Mouse (Mus musculus) limb, embryonic 12.5 days (tissue): ENCODE results near the gene Tlr5. TPM values are rescaled to one million over a fixed set of nuclear protein-coding genes. Genes with fewer than 3 reads are reported as not detected.

Experiments
- ATAC-seq: fragments of 200-750 bp; cut with Nextera tagmentation; 2 replicates; pipeline ENCODE4 v1.8.0; 2017; ENCODE audit warnings: low read depth, moderate TSS enrichment; ENCODE audit not compliant: insufficient number of reproducible peaks, insufficient read depth, low FRiP score, low TSS enrichment
- H3K27ac ChIP-seq: fragments of 300-500 bp; sonication (generic); 2 replicates; pipeline ENCODE4 v1.5.1; 2016; ENCODE audit warnings: mild to moderate bottlenecking, moderate library complexity
- H3K27me3 ChIP-seq: fragments of 300-500 bp; sonication (generic); 2 replicates; pipeline ENCODE4 v1.6.1; 2016; ENCODE audit warnings: mild to moderate bottlenecking, moderate library complexity
- H3K36me3 ChIP-seq: fragments of 300-500 bp; sonication (generic); 2 replicates; pipeline ENCODE4 v1.6.1; 2016; ENCODE audit warnings: mild to moderate bottlenecking, moderate library complexity
- H3K4me1 ChIP-seq: fragments of 300-500 bp; sonication (generic); replicated peaks from 2 replicates; pipeline ENCODE4 v1.6.1; 2016
- H3K4me2 ChIP-seq: fragments of 300-500 bp; sonication (generic); 2 replicates; pipeline ENCODE4 v1.6.1; 2016; ENCODE audit warnings: mild to moderate bottlenecking, moderate library complexity
- H3K4me3 ChIP-seq: fragments of 300-500 bp; sonication (generic); replicated peaks from 2 replicates; pipeline ENCODE4 v1.5.1; 2016; ENCODE audit warnings: mild to moderate bottlenecking
- H3K9ac ChIP-seq: fragments of 300-500 bp; sonication (generic); replicated peaks from 2 replicates; pipeline ENCODE4 v1.6.1; 2016; ENCODE audit warnings: mild to moderate bottlenecking, moderate library complexity
- H3K9me3 ChIP-seq: fragments of 300-500 bp; sonication (generic); 2 replicates; pipeline ENCODE4 v1.6.1; 2016; ENCODE audit warnings: mild to moderate bottlenecking, moderate library complexity
- WGBS: fragments of 180-500 bp; shearing (Covaris S2); methylation state at CpG from one replicate; pipeline ENCODE4 v1.1.7; 2016; 5-methylcytosine and 5-hydroxymethylcytosine counted together
- polyA plus RNA-seq: library from polyadenylated mRNA; unstranded; fragments of >200 nt; fragmentation: Nextera tagmentation; extraction: Ambion mirVana; gene quantifications from 2 replicates; pipeline ENCODE4 v1.2.1, GENCODE M21; 2016

Gene Tlr5
- polyA plus RNA-seq, 1 experiment from 2014 or later, result 0.50 TPM

DNA sequence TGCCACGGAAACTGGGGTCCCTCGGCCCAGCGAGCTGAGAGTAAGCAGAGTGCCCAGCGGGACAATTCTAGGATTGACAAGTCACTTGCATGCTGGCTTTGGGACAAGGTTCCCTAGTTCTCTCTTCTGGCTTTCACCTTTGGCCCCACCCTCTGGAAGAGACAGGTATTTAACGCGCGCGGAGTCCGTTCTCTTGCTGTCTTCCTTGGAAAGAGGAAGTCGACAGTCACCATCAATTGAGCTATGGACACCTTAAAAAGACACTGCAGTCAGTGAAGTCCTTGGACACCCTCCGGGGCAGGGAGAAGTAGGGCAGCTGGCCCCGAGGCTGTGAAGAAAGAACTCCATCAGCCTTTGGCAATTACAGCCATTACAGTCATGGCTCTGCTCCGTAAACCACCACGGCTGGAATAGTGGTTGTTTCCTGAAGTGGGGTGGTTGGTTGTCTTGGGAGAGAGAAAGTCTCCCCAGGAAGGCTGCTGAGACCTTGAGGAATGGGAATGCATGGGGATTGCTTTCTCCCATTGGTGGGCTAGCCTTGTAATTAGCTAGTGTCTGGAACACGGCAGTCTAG, 546 bp downstream of the Tlr5 start:
- 10% methylated on average over 15 of the region's 15 CpGs for WGBS
- H3K27me3 ChIP-seq, result peaks cover 12% of the 10 kb centered on the region
- no peaks in the 10 kb centered on the region for H3K36me3 ChIP-seq
- ATAC-seq, result no peak
- H3K9me3 ChIP-seq, result no peaks in the 10 kb centered on the region
- peak overlapping the region; percentile 80 for H3K4me2 ChIP-seq
- peak overlapping the region; percentile 49 for H3K4me3 ChIP-seq
- H3K4me1 ChIP-seq, result peaks cover 40% of the 10 kb centered on the region
- H3K27ac ChIP-seq, result peak overlapping the region; percentile 45; the same call in 1 of the 2 replicates
- peak overlapping the region; percentile 57 for H3K9ac ChIP-seq

DNA sequence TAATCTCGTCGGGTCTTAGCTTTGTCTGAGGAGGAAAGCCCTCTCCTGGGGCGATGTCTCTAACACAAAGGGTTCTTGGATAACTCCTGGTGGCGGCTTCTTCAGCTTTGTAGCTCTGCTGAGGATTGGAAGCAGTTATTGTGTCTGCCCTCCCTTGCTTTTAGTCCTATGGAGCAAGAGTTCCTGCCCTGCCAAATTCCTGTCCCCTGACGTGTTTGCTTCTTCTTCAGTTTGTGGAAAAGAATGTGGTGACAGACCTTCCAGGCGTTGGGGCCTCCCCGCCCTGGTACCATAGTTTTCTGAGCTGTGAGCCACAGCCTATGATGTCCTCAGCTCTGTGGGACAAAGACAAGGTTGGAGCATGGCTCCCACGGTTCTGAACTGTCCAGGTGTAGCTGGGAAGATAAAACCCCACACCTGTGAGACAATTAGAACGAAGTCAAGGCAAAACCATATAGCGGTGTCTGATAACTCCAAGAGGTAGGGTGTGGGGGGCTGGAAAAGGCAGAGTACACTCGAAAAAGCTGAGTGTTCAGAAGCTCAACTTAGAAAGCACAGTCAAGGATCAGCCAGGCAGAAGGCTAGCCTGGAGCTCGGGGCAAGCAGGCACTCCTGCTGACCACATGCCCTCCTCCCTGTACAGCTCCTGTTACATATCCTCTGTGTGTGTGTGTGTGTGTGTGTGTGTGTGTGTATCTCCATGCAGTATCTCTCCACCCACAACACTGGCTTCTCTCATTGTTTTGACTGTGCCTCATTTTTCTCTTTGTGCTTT, 1.8 kb downstream of the Tlr5 start:
- no peak overlapping the region for H3K9ac ChIP-seq
- peaks cover 40% of the 10 kb centered on the region for H3K4me1 ChIP-seq
- no peak for ATAC-seq
- H3K9me3 ChIP-seq, result no peaks in the 10 kb centered on the region
- no peak overlapping the region for H3K4me3 ChIP-seq
- 76% methylated on average over 12 of the region's 12 CpGs for WGBS
- no peak overlapping the region for H3K27ac ChIP-seq
- no peak overlapping the region for H3K4me2 ChIP-seq
- peaks cover 16% of the 10 kb centered on the region for H3K27me3 ChIP-seq
- H3K36me3 ChIP-seq, result no peaks in the 10 kb centered on the region

DNA sequence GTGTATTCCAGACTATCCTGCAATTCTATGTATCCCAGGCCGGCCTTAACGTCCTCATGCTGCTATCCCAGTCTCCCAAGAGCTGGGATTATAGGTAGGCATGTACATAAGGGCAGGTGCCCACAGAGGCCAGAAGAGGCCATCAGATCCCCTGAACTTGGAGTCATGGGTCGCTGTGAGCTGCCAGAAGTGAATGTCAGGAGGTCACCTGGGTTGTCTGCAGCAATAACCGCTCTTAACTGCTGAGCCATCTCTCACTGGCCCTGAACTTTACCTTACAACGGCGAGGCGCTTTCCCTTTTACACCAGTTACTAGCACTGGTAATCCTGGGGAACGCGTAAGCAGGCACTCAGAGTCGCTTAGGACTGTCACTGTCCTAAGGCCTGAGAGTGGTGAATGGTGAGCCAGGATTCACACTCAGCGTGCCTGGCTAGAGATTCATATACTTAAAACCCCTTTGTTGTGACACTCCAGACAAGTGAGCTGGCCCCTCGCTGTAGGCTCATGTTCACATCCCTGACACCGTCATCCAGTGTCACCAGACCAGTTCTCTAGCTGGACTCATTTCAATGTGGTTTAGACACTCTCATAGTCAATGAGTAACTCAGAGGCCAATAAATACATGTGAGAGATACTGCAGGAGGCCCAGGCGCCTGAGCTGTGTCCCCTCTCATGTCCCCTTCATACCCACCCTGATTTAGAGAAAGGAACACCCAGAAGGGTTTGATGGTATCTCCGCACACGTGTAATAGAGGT, 2.6 kb downstream of the Tlr5 start:
- H3K9ac ChIP-seq, result no peak overlapping the region
- H3K4me3 ChIP-seq, result no peak overlapping the region
- peaks cover 40% of the 10 kb centered on the region for H3K4me1 ChIP-seq
- no peaks in the 10 kb centered on the region for H3K9me3 ChIP-seq
- H3K36me3 ChIP-seq, result no peaks in the 10 kb centered on the region
- ATAC-seq, result no peak
- peaks cover 16% of the 10 kb centered on the region for H3K27me3 ChIP-seq
- 88% methylated on average over 16 of the region's 16 CpGs for WGBS
- H3K4me2 ChIP-seq, result no peak overlapping the region
- H3K27ac ChIP-seq, result no peak overlapping the region

DNA sequence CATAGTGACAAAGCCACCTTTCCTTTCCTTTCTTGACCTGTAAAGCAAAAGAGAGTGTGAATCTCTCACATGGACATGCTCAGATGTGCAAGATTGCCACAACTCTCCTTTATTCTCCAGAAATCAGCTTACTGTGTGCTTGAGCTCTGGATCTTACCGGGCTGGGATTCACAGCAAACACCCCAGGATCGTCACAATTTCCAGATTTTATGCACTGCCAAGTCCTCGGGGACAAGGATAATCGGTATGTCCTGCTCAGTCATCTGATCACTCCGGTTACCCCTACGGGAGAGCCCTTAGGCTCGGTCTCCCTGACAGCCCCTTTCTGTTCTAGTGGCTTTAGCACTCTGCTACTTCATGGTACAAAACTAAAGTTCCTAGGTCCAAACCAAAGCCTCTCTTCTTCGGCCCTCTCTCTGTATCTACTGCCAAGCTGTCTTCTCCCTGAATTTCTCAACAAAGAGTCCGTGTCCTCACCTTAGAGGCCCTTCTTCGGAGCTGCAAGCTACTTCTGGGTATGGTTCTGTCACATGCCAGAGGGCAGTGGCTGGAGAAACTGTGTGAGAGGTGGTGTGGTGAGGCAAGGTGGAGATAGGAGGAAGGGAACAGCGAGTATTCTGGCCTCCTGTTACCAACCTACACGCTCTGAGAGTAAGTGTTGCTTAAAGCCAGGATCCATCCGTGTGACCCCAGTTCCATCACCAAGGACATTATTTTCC, 3.4 kb downstream of the Tlr5 start:
- H3K9ac ChIP-seq, result no peak overlapping the region
- 80% methylated on average over 13 of the region's 13 CpGs for WGBS
- no peak for ATAC-seq
- H3K4me3 ChIP-seq, result no peak overlapping the region
- no peak overlapping the region for H3K27ac ChIP-seq
- peaks cover 16% of the 10 kb centered on the region for H3K27me3 ChIP-seq
- H3K36me3 ChIP-seq, result no peaks in the 10 kb centered on the region
- H3K4me1 ChIP-seq, result peaks cover 40% of the 10 kb centered on the region
- H3K4me2 ChIP-seq, result no peak overlapping the region
- no peaks in the 10 kb centered on the region for H3K9me3 ChIP-seq

DNA sequence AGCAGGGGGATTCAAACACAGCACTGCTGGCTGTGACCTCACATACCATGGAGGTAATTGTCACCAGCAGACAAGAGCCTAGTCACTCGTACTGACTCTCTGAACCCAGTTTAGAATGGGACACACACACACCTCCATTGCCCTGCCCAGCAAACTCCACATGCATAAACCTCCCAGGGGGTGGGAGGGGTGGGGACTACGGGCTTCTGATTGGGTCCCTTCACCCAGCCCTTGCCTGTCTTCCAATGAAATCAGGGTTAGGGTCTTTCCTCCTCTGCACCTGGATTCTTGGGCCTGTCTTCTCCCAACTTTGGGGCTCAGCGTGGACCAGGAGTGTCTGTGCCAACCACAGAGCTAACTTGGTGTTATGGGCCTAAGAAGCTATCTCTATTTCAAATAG, 4.2 kb downstream of the Tlr5 start:
- Histone ChIP-seq H3K36me3 (no peaks in the 10 kb centered on the region), H3K27me3 (peaks cover 14% of the 10 kb centered on the region), H3K4me1 (peaks cover 35% of the 10 kb centered on the region), H3K9ac (no peak overlapping the region), H3K9me3 (no peaks in the 10 kb centered on the region), H3K4me2 (peak overlapping the region; percentile 78), H3K4me3 (0 out of 2 replicates have a peak overlapping the region, but pooled peaks have one; percentile 39), H3K27ac (no peak overlapping the region)
- ATAC-seq, result no peak
- 35% methylated on average over 3 of the region's 3 CpGs for WGBS

DNA sequence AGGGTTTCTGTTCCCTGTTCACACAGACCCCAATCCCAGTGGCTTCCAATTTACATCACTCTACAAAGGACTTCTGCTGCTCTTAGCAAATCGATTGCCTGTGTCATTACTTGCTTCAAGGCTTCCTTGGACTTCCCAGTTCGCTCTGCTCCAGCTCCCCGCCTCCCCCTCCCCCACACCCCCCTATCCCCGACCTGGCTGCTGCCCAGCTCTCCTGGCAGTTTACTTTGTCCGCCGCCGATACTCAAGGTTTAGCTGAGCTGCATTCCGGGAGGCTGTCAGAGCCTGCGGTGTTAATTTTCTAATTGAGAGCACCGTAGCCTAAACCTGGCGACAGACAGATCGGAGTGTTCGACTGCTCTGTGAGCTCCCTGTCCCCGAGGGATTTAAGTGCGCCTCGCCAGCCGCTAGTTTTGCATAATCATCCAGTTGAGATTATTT, 4.7 kb downstream of the Tlr5 start:
- Histone ChIP-seq H3K36me3 (no peaks in the 10 kb centered on the region), H3K27ac (0 out of 2 replicates have a peak overlapping the region, but pooled peaks have one; percentile 13), H3K27me3 (peaks cover 14% of the 10 kb centered on the region), H3K4me2 (peak overlapping the region; percentile 78), H3K9me3 (no peaks in the 10 kb centered on the region), H3K4me3 (peak overlapping the region; percentile 39), H3K4me1 (peaks cover 30% of the 10 kb centered on the region), H3K9ac (peak overlapping the region; percentile 40; the same call in 1 of the 2 replicates)
- 0% methylated on average over 17 of the region's 17 CpGs for WGBS
- ATAC-seq, result no peak

DNA sequence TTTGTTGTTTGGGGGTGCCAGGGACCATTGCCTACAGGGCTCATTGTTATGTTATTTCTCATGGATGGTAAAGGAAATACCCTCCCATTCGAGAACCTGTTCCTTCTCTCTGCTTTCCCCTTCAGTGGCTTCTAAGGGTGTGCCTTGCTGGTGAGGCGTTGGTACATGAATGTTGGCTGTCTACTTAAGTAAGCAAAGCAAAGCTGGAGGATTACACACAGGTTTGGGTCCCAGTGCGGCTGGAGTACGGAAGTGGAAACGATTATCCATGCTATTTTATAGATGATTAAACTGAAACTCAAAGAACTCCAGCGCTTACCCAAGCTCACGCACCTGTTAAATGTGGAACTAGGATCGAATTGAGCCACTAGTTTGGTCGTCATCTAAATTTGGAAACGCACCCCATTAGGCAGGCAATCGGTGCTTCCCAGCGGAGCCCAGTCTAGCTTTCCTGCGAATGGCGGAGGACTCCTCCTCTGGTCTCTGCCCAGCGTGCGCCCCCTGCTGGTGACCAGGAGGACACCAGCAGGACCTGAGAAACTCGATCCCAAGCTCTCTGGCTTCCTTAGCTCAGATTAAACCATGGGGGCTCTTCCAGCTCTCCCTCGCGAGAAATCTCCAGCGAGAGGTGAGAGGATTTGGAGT, 5.3 kb downstream of the Tlr5 start:
- no peaks in the 10 kb centered on the region for H3K9me3 ChIP-seq
- H3K4me3 ChIP-seq, result peak overlapping the region; percentile 39
- H3K27ac ChIP-seq, result no peak overlapping the region
- H3K9ac ChIP-seq, result peak overlapping the region; percentile 40; the same call in 1 of the 2 replicates
- ATAC-seq, result peak; percentile 67
- H3K4me1 ChIP-seq, result peaks cover 24% of the 10 kb centered on the region
- H3K4me2 ChIP-seq, result peak overlapping the region; percentile 78
- peaks cover 14% of the 10 kb centered on the region for H3K27me3 ChIP-seq
- no peaks in the 10 kb centered on the region for H3K36me3 ChIP-seq
- under 1% methylated on average over 20 of the region's 20 CpGs for WGBS

DNA sequence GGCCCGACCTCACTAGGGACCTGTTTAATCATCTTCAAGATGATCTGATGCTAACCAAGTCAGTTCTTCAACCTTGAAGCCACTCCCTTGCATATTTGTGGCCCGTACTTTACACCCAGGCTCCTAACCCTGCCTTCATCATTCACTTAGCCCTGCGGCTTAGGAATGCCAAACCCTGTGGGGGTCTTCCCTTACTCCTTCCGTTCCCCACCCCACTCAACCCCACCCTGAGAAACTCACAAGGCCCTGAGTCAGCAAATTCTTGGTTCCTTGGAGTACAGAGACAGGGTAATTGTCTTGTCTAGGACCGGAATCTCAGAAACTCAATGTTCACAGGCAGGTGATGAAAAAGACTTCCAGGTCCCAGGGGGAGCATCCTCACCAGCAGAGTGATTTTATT, 6.5 kb downstream of the Tlr5 start:
- Histone ChIP-seq H3K9ac (no peak overlapping the region), H3K27me3 (peaks cover 14% of the 10 kb centered on the region), H3K9me3 (no peaks in the 10 kb centered on the region), H3K4me3 (no peak overlapping the region), H3K4me2 (no peak overlapping the region), H3K36me3 (no peaks in the 10 kb centered on the region), H3K27ac (no peak overlapping the region), H3K4me1 (peaks cover 16% of the 10 kb centered on the region)
- ATAC-seq, result no peak
- 72% methylated on average over 5 of the region's 5 CpGs for WGBS

DNA sequence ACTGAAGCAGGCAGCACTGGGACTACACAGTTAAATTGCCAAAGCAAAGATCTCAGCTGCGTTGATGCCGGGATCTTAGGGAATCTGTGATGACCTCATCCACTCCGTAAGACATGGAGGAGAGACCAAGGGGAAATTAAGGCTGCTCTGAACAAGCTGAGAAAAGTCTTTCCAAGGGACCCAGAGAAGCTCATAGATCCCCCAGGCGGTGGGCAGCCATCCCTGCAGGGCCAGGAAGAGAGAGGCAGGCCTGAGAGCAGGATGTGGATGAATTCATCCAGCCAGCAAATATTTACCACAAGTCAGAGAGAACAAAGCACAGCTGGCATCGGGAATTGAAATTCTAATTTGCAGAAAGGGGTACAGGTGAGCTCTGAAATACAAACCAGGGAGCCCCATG, 8.7 kb downstream of the Tlr5 start:
- H3K27ac ChIP-seq, result no peak overlapping the region
- ATAC-seq, result no peak
- WGBS, result 57% methylated on average over 5 of the region's 5 CpGs
- H3K4me3 ChIP-seq, result no peak overlapping the region
- H3K4me2 ChIP-seq, result no peak overlapping the region
- peaks cover 15% of the 10 kb centered on the region for H3K4me1 ChIP-seq
- no peak overlapping the region for H3K9ac ChIP-seq
- H3K27me3 ChIP-seq, result peaks cover 9% of the 10 kb centered on the region; the same call in 1 of the 2 replicates
- no peaks in the 10 kb centered on the region for H3K9me3 ChIP-seq
- no peaks in the 10 kb centered on the region for H3K36me3 ChIP-seq

DNA sequence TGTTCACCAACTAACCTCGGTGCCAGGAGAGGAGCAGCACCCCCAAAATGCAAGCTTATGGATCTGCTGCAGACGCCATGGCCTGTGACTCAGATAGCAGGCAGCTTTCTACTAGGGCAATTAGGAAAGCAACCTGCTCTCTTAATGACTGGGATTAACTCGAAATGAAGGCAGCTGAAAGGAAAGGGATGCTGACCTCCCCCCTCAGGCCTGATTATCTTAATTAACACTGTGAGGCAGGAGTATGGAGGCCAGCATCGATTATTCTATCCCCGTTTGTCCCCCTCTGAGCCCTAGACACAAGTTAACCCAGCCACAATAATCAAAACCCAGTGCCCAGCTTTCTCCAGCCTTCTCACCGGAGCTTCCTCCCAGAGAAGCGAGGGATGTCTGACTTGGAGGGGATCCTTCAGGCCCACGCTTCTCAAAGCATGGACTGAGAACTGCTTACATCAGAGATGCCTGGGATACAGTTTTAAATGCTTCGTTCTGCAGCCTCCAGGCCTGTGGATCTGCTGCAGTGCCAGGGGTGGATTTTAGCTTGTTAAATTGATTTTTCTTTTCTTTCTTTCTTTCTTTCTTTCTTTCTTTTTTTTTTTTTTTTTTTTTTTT, 10.4 kb downstream of the Tlr5 start:
- no peak overlapping the region for H3K4me3 ChIP-seq
- H3K4me1 ChIP-seq, result no peaks in the 10 kb centered on the region; the same call in 1 of the 2 replicates
- H3K4me2 ChIP-seq, result no peak overlapping the region
- no peaks in the 10 kb centered on the region for H3K36me3 ChIP-seq
- peaks cover 5% of the 10 kb centered on the region; the same call in 1 of the 2 replicates for H3K27me3 ChIP-seq
- 51% methylated on average over 9 of the region's 9 CpGs for WGBS
- no peak for ATAC-seq
- H3K27ac ChIP-seq, result no peak overlapping the region
- no peaks in the 10 kb centered on the region for H3K9me3 ChIP-seq
- no peak overlapping the region for H3K9ac ChIP-seq
